Mouse (Mus musculus): ENCODE results near the gene Eva1a.

Eva1a gene

GRCm38 (mm10) chr6:82040834-82041487 is at the start of gene Eva1a:
Gene Eva1a, plus strand, starts transcription at chr6:82041043.
- peak in 1 of 2 experiments; percentile 33 for DNase-seq

DNA sequence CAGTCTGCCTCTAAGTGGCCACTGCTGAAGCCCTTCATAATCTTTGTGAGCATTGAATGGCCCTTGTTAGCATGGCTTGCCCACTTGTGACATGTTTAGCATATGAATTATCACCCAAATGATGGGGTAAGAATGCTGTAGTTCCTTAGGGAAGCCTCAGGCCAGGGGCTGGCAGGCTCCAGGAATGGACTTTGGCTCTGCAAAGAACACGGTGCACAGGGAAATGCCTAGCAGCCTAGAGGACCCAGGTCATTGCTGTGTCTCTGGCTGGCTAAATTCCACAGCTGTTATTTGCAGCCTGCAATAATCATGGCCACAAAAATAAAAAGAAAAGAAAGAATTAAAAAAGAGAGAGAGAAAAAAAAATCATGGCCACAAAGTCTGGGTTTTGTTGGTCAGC is 28.5 kb upstream of the Eva1a start:
- peak; percentile 78 to 84 for DNase-seq

DNA sequence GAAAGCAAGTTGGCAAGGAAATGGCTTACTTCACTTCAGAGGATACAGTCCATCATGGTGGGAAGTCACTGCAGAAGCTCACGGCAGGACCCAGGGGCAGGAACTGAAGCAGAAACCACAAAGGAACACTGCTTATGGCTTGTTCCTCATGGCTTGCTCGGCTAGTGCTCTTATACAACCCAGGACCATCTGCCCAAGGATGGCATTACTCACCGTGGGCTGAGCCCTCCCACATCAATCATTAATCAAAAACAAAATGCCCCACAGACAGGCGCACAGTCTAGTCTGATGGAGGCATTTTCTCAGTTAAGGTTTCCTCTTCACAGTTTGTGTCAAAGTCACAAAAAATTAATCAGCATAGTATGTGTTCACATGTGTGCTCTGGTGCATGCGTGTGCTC is 19.8 kb upstream of the Eva1a start:
- peak; percentile 51 to 71 for DNase-seq

- no peak for DNase-seq
These were observed 19.3 kb upstream of the Eva1a start for GRCm38 (mm10) chr6:82021494-82021893.

- DNase-seq: peak; percentile 84 to 95
These were observed 11.0 kb upstream of the Eva1a start for GRCm38 (mm10) chr6:82029611-82030510.

DNA sequence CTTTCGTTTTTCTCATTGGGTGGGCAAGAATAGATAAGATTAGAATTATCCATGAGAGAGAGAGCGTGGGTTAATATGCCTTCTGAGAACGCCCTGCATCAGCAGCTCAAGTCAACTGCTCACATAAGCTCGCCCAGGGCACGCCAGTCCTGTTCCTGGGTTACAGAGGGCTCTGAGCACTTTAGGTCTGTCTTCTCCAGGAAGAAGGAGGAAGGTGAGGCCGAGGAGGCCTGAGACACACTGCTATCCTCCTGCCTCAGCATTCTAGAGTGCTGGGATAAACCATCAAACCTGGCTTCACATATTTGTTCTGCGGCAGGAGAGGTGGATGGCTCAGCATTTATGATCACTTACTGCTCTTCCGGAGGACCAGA is 10.3 kb upstream of the Eva1a start:
- DNase-seq: peak in 1 of 2 experiments; percentile 48

DNA sequence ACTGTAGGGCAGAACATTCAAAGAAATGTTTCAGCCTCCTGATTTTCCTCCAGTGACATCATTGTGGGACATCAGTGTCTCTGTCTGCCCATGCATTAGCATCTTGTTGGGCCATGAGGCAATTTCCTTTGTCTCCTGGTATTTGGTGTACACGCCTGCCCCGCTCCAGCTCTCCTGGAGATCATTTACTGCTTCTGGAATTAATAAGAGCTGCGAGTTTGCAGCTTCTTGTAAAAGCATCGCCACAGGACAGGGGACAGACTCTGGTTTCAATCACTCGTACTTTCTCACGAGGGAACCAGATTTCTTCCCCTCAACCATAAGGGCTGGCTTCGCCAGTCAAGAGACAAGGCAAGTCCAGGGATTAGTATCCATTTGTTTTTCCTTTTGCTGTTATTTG is 3.6 kb upstream of the Eva1a start:
- no peak for DNase-seq

DNA sequence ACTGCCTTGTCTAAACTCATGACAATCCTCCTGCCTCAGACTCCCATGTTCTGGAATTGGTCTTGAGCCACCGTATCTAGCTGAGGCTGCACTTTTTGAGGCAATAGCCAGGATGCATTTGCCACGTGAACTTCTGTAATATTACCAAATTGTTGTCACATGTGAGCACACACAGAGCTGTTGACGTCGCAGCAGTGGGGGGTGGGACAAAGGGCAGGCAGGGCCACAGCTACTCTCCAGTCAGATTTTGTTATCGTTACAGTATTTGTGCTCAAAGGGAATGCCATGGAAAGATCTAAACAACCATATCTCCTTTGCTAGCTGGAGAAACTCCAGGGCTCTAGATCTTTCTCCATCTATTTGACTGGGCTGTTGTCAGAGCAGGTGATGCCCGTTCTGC is 1.6 kb upstream of the Eva1a start:
- peak in 1 of 2 experiments; percentile 24 for DNase-seq

GRCm38 (mm10) chr6:82039968-82040367 is 875 bp upstream of the Eva1a start:
- no peak for DNase-seq

GRCm38 (mm10) chr6:82041488-82042295 is 849 bp downstream of the Eva1a start:
- DNase-seq: peak; percentile 82 to 89

DNA sequence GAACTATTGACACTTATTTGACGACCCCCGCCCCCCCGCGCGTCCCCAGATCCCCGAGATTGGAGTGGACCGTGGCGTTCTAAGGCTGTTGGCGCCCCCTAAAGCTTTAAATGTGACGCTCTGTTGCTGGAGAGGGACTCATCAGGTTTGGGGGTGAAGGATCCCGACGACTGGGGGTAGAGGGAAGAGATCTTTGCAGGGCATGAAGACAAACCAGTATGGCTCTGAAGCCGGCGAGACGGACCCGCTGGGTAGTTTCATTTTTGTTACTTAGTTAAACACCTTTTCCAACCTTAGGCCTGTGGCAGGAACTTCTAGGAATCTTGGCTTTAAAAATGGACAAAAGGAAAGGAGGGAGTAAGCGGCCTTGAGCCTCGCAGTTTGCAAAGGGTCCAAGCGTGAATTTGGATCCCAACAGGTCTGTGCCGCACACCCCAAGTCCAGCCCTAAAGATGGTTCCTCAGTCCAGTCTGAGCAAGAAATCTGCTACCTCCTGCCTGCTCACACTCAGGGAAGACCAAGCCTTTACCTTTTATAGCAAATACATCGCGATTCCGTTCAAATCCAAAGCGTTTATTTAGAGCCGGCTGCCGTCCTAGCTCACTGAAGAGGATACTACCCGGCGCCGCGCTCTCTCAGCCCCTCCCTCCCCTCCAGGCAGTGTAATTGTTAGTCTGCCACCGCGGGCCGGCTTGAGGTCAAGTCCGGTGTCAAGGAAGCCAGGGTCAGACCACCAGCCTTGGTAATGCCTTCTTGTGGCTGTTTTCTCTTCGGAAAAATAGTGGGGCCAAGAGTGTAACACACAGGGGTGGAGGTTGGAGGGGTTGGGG is 1.7 kb downstream of the Eva1a start:
- peak; percentile 73 to 80 for DNase-seq

DNA sequence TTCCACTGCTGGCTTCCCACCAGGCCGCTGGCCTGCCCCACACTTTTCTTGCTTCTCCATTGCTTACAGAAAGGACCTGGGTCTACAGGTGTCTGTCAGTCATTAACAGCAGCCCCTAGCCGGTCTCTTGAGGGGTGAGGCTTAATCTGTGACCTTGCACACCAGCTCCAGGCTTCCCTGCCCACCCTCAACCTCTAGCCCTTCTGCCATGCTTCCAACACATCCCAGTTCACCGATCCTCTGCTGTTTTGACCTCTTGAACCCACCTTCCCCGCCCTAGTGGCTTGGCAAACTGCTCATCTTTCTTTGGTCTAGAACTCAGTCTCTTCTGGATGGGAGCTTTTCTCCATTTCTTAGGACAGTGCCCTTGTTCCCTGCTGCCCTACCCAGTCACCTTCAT is 2.8 kb downstream of the Eva1a start:
- peak; percentile 68 to 82 for DNase-seq

DNA sequence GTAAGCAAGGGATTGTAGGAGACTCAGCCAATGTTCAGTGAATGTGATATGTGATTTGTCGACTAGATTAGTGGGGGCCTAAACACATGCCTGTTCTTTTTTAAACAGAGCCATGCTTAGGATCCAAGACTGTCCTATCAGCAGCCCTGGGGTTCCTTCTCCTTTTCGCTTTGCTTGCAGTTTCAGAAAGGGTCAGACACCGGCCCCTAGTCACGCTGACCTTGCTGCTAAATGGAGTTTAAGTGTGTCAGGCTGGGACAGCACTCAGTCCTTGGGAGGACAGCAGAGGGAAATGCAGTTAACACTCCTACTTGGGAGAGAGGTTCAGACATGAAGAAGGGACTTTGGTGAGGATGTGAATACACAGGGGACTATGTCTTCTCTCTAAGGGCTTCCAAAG is 3.7 kb downstream of the Eva1a start:
- DNase-seq: peak in 1 of 2 experiments; percentile 43

DNA sequence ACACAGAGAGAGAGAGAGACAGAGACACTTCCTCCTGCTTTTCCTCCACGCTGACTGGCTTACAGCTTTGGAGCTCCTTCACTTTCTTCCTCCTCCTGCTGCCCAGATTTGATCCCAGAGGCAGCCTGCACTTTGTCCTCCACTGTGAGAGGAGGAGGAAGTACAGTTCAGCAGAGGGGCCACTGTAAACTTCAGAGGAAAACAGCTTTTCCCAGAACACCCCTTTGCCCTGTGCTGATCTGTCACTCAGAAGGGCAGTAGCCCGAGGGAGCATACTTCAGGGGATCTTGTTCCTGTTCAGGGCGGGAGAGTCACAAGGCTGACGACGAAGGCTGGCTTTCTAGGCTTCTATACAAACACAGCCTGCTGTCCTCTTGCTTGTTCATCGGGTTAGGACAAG is 7.1 kb downstream of the Eva1a start:
- peak; percentile 73 to 87 for DNase-seq

- DNase-seq: peak; percentile 78 to 84
These were observed 9.4 kb downstream of the Eva1a start for GRCm38 (mm10) chr6:82050201-82050600.

DNA sequence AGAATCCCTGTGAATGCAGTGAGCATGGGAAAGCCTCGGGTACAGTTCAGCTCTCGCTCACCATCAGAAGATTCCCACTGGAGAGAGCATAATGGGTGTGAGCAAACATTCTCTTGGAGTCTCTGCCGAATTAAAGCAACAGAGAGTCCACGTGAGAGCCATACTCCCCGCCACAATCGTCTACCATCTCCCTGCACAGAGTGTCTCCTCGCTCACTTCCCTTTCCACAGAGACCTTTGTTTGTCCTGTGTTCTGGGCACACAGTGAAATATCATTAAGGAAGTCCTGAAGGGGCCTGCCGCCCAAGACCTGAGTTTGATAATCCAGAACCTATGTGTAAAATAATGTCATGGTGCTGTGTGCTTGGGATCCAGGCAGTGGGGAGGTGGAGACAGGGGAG is 10.7 kb downstream of the Eva1a start:
- no peak for DNase-seq

DNA sequence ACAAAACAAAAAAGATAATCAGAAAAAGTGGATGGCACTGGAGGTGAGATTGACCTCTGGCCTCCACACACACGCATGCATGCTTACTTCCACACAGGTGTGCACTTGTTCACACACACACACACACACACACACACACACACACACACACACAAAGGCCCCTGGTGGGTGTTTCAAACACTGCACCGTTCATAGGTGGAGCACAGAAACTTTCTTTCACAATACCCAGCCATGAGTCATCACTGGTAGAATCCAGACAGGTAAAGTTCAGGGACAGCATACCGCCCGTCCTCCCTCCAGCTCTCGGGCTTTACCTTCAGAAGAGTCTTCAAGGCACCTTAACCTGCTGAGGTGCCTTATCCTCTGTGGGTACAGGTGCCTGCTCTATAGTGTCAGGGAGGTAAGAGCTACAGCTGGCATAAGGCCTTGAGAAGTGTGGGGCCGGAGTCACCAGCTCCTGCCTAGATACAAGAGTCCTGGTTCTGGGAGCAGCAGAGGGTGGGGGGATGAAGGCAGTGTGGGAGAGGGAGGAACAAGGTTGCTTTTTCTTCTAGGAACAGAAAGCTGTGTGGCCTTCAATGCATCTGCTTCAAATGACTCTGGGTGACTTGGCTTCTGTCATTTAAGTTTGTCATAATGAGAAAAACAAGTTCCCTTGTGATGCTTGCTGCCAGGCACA is 11.3 kb downstream of the Eva1a start:
- no peak for DNase-seq

GRCm38 (mm10) chr6:82052726-82053118 is 11.9 kb downstream of the Eva1a start:
- no peak for DNase-seq

DNA sequence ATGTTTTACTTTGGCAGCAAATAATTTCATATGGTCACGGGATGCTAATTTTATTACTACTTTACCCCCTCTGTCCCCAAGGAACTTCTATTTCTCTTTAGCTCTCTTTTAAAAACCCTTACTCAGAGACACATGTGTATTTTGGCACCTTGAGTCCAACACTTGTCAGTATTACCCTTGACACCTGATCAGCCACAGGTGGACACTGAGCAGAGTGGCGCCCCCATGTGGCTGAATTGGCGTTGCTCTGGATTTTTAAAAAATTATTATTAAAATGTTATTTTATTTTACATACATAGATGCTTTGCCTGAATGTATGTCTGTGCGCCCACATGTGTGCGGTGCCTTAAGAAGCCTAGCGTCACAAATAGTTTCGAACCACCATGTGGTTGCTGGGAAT is 14.0 kb downstream of the Eva1a start:
- peak in 1 of 2 experiments; percentile 61 for DNase-seq

DNA sequence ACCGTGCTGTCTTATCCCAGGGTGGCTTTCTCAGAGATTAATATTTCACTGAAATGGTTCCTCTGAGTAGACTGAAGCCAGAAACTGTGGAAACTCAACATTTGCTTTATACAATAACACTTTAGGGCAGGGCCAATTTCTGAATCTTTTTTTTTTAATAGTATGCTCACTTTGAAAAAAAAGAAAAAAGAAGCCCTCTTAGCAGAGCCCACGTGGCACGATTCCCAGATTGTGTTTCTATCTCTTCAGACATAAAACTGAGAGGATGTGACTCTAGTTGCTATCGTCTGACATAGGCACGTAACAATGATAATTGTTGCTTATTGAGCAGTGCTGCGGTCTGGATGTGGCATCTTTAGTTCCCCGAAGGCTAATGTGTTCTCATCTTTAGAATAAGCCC is 19.1 kb downstream of the Eva1a start:
- no peak for DNase-seq

GRCm38 (mm10) chr6:82065230-82065629 is 24.4 kb downstream of the Eva1a start:
- peak in 1 of 2 experiments; percentile 81 for DNase-seq

Measured in kidney, postnatal 36 days (tissue).